Mouse (Mus musculus): ENCODE measurements around the gene Fam69a.

DNA sequence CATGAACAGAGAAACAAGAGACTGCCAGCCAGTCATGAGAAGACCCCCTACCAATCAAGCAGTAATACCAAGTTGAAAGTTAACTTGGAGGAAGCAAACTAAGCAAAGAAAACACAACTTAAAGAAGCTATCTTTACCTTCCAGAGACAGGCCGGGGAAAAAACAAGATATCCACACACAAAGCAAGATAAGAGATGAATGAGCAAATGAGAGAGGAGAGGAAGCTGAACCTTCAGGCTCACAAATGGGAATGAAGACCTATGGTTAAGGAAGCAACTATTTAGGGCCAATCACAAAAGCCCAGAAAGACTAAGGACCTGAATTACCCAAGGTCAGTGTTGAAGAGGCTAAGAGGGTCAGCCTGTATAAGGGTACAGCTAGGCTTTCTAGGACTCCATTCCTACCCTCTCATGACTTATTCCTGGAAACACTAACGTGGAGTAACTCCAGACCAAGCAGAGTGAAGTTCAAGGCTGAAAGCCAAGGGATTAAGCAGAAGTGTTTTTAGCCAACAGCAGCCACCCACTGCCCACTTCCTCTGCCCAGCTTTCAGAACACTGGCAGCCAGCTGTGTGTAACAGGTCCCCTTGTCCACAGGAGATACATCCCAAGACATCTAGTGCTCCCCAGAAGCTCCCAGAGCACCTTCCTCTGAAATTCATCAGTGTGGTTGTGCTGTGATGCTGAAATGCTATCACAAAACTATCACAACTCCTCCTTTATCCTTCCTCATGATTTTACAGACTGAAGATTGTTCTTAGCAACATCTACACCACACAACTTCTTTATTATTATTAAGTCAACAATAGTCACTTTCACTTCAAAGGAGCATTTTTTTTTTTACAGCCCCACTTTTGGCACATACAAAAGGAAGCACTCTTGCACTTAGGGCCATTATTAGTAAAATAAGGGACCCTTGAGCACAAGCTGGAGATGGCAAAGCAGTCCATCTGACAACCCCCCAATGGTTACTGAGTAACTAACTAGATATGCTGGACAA is 120.5 kb downstream of the Fam69a start:
- TF ChIP-seq POLR2A (IDR thresholded peaks at IDR 0.05; ENCODE audit: low read depth, low read length), result no peak
- no peak for TF ChIP-seq CTCF (IDR thresholded peaks at IDR 0.05; ENCODE audit: extremely low read depth, insufficient read depth, insufficient read length, insufficient replicate concordance)
